Mouse (Mus musculus) right cerebral cortex, postnatal 36 days (tissue): ENCODE results near the gene Myo19.

Experiments
- DNase-seq, 2 experiments: peaks; one replicate each; pipeline ENCODE4 v3.0.0; 2022; ENCODE audit warnings: low spot score in 2 of 2, mixed read lengths in 1 of 2

Myo19 gene

GRCm38 (mm10) chr11:84944639-84945435 is 64.9 kb downstream of the Myo19 start:
- no peak for DNase-seq

- no peak for DNase-seq
These were observed 65.9 kb downstream of the Myo19 start for GRCm38 (mm10) chr11:84945841-84946240.

- DNase-seq: no peak
These were observed 67.3 kb downstream of the Myo19 start for GRCm38 (mm10) chr11:84947206-84947605.

GRCm38 (mm10) chr11:84948114-84948513 is 68.2 kb downstream of the Myo19 start:
- no peak for DNase-seq

DNA sequence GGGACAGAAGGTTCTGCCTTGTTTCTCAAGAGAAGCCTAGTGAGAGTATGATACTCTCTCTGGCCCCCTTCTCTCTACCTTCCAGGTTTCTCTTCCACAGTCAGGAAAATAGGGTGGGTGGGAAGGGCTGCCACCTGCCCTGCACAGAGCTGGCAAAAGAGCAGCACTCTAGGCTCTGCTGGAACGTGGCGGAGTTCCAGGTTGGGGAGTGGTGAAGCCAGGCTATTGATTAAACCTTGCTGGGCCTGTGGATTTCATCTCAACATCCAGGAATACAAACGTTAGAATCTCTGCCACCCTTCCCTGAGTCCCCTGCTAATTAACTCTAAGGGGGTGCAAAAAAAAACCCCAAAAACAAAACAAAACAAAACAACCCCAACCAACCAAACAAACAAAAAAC is 68.6 kb downstream of the Myo19 start:
- DNase-seq: no peak

- DNase-seq: no peak
These were observed 72.7 kb downstream of the Myo19 start for GRCm38 (mm10) chr11:84952611-84953010.

DNA sequence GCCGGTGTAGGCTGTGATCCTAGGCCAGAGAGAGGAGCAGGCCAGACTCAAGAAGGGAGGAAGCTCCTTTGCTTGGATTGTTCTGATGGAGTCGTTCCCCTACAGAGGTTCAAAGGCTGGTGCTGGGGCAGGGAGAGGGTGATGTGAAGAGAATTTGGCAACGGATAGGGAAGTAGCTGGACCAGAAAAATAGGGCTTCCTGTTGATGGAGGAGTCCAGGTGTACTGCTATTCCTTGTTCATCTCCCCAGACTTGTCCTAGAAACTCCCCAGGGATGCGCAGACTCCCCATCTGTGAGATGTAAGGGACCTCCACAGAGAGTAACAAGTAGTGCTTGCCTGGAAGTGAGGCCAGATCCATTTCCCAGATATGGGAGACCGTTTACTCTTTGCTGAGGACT is 76.5 kb downstream of the Myo19 start:
- no peak for DNase-seq

DNA sequence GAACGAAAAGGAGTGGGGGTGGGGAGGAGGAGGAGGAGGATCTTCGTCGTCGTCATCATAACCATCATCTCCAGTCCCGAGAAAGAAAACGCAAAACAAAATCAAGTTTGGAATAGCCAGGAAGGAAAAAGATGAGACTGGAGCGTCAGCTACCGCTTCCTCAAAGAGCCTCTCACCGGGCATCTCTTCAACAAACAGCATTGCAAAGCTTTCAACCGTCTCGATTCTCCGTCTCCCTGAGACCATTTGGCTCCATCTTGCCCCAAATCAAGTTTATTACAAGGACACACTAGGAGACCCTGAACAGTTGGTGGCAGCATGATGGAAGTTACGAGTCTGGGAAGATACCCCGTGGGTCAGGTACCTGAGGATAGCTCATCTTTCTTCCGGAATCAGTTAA is 77.2 kb downstream of the Myo19 start:
- DNase-seq: no peak

GRCm38 (mm10) chr11:84957591-84958270 is 77.8 kb downstream of the Myo19 start, which contains the start of gene Car4:
Car4 (plus strand) TSS chr11:84957786.
- DNase-seq: peak in 1 of 2 experiments; percentile 43

DNA sequence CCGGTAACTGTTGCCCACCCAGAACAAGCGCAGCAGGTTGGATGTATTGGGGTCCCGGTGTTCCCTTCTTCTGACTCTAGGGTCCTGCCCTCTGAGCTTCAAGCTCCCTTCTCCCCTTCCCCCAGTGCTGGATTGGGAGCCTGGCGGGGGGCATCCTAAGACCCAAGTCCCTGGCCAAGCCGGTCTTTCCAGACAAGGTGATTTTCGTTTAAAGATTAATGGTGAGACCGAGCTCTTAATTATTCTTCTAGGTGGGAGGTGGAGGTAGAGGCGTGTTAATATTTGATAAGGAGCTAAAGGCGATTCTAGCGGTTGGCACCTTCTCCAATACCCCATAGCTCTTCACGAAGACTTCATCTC is 78.3 kb downstream of the Myo19 start:
- no peak for DNase-seq

DNA sequence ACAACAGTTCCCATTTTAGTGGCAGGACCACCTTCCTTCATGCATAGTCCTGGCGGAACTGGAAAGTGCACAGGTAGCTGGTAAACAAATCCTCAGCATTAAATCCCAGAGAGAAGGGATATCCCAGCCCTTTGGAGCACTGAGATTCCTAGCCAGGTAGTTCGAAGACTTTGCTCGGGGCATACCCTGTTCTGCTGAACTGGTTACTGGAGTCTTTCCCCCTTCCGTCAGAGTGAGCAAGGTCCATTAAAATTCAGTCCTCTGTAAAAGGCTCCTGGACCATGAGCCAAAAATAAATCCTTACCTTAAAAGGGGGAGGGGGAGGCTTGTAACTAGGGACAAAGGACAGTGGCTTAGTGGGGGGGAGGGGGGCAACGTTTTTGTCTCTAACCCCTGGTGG is 79.2 kb downstream of the Myo19 start:
- no peak for DNase-seq

GRCm38 (mm10) chr11:84959701-84960181 is 79.8 kb downstream of the Myo19 start:
- no peak for DNase-seq

DNA sequence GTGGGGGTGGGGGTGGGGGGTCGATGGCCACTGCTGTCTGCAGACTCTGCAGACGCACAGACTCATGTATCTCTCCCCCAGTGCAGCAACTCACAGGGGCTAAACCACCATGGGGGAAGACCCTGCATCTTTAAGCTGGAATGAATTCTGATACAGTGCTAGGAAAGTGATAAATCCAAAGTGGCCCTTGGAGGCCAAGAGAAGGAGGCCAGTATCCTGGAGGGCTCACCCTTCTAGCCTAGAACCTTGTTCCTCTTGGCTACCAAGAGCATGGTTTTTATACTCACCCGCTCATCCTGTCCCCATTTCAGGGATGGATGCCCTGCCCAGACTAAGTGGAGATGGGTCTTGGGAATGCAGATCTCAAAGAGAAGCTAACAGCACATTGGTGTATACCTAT is 80.3 kb downstream of the Myo19 start:
- no peak for DNase-seq

GRCm38 (mm10) chr11:84960780-84961179 is 80.8 kb downstream of the Myo19 start:
- DNase-seq: no peak
